Mouse (Mus musculus): ENCODE data around the gene Rab33a. TPM values are rescaled to one million over a fixed set of nuclear protein-coding genes. Genes with fewer than 3 reads are reported as not detected.

Gene Rab33a
- 1.2 and 1.3 TPM in 2 replicates for polyA plus RNA-seq (2015; fragmentation: Nextera tagmentation; extraction: Ambion mirVana)

DNA sequence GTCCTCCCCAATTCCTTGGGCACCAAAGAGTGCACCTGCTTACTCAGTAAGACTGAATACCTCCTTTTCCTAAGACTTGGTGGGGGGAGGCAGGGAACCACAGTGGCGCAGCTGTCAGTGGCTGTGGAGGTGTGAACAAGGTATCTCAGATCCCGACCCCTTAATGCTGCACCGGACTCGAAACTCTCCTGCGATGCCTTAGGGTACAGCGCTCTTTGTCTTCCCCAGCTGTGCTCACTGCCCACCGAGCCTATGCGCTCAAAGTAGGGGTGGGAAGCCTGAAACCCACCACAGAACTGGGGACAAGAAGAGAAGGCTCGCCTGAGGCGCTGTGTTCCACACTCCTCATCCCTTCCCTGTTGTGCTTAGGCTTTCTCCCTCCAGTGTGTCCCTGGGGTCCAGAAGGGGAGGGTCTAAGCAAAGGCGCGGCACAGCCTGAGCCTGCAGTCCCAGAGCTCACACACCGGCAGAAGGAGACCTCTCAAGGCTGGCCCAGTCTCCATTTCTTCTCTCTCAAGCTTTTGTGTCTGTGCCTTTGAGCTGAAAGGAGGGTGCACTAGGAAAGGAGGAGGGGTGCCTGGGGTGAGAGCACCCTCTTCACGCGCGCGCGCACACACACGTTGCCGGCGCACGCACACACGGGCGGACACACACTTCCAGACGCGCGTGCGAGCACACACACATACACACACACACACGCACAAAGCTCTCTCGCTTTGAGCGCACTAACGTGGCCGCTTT, at the start of gene Rab33a:
Gene Rab33a (plus strand): TSS at position 478 of the 741 bp plus-strand sequence.
- H3K9ac ChIP-seq (replicated peaks; ENCODE audit: low read depth), result no peak within 1 kb of the TSS
- H3K4me3 ChIP-seq (ENCODE audit: low read depth, low read length), result peak within 1 kb of the TSS; percentile 29
- H3K4me2 ChIP-seq (replicated peaks; ENCODE audit: low read depth, low read length), result peak within 1 kb of the TSS; percentile 63
- no peaks in the 10 kb centered on the region for H3K4me1 ChIP-seq (ENCODE audit: insufficient read depth, low read depth, low read length)
- H3K27ac ChIP-seq (ENCODE audit: low read length), result no peak within 1 kb of the TSS
- no peak for ATAC-seq
- no peaks in the 10 kb centered on the region for H3K9me3 ChIP-seq (ENCODE audit: low read length)
- DNase-seq (ENCODE audit: low spot score), result no peak
- 14% methylated on average over 32 of the region's 33 CpGs for WGBS
- no peaks in the 10 kb centered on the region for H3K36me3 ChIP-seq (ENCODE audit: insufficient read depth, low read length)
- TF ChIP-seq EP300 (IDR thresholded peaks at IDR 0.05) (no peak), CTCF (IDR thresholded peaks at IDR 0.05) (no peak)
- H3K27me3 ChIP-seq (replicated peaks; ENCODE audit: insufficient read depth, low read length), result no peaks in the 10 kb centered on the region

DNA sequence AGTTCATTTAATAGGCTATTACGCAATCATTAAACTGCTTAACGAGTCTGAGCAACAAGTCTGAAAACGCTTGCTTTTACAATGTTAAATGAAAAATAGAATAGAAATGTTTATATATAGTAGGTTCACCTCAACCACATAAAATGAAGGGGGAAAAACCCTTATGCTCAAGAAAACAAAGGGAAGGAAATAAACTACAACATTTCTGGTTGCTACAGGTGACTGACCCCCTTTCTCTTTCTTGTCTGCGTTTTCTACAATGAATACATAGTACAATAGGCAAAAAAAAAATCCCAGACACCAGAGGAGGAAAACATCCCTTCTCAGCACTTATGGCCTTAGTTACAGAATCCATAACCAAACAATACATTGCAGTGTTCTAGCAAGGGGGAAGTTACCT, 38.0 kb upstream of the Rab33a start:
- H3K27ac ChIP-seq (ENCODE audit: low read length), result no peak overlapping the region
- no peak overlapping the region for H3K4me3 ChIP-seq (ENCODE audit: low read depth, low read length)
- no peaks in the 10 kb centered on the region for H3K4me1 ChIP-seq (ENCODE audit: insufficient read depth, low read depth, low read length)
- no peaks in the 10 kb centered on the region for H3K36me3 ChIP-seq (ENCODE audit: insufficient read depth, low read length)
- no peaks in the 10 kb centered on the region for H3K27me3 ChIP-seq (replicated peaks; ENCODE audit: insufficient read depth, low read length)
- DNase-seq (ENCODE audit: low spot score) (no peak), ATAC-seq (no peak)
- TF ChIP-seq CTCF (IDR thresholded peaks at IDR 0.05) (no peak), EP300 (IDR thresholded peaks at IDR 0.05) (no peak)
- no peak overlapping the region for H3K9ac ChIP-seq (replicated peaks; ENCODE audit: low read depth)
- WGBS, result 52% methylated on average over 4 of the region's 4 CpGs
- H3K9me3 ChIP-seq (ENCODE audit: low read length), result no peaks in the 10 kb centered on the region
- H3K4me2 ChIP-seq (replicated peaks; ENCODE audit: low read depth, low read length), result no peak overlapping the region

DNA sequence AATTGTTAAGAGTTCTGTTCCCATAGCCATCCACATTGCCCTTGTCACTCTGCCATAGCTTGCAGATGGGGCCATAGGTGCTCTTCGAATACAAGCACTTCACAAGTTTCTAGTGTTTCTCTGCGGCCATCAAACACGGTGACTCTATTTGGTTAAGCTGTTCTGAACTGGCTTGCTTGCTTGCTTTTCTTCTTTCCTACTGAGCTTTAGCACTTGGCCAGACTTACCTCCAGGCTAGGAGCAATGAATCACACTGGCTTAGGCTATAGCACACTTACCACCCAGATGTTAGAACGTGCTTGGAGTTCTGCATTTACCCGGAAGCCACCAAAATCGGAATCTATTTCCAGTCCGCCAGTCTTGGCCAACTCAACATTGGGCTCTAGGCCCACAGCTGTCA, 37.4 kb upstream of the Rab33a start:
- no peak overlapping the region for H3K4me3 ChIP-seq (ENCODE audit: low read depth, low read length)
- 64% methylated on average over 7 of the region's 7 CpGs for WGBS
- peak; percentile 54 for DNase-seq (ENCODE audit: low spot score)

DNA sequence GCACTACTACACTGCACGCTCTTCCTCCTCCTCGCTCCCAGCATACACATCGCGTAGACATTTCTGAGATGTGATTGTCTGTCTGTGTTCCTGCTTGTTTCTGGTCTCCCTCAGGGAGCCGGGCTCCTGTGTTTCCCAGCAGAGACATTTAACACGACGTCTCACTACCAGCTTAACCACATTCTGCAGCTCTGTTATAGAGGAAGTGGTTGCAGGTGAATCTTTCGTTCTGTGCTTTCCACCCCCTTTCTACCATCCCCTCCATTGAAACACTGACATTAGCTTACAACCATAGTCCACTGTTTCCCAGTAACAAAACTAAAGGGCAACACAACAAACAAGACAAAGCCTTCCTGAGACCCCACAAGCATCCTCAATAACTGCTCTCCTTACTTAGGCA, 25.3 kb upstream of the Rab33a start:
- H3K4me1 ChIP-seq (ENCODE audit: insufficient read depth, low read depth, low read length), result no peaks in the 10 kb centered on the region
- no peak for DNase-seq (ENCODE audit: low spot score)
- 93% methylated on average over 8 of the region's 8 CpGs for WGBS
- no peaks in the 10 kb centered on the region for H3K27me3 ChIP-seq (replicated peaks; ENCODE audit: insufficient read depth, low read length)
- H3K4me2 ChIP-seq (replicated peaks; ENCODE audit: low read depth, low read length), result no peak overlapping the region
- no peak for ATAC-seq
- H3K9ac ChIP-seq (replicated peaks; ENCODE audit: low read depth), result no peak overlapping the region
- no peaks in the 10 kb centered on the region for H3K9me3 ChIP-seq (ENCODE audit: low read length)
- no peaks in the 10 kb centered on the region for H3K36me3 ChIP-seq (ENCODE audit: insufficient read depth, low read length)
- no peak overlapping the region for H3K4me3 ChIP-seq (ENCODE audit: low read depth, low read length)
- no peak for TF ChIP-seq EP300 (IDR thresholded peaks at IDR 0.05)
- TF ChIP-seq CTCF (IDR thresholded peaks at IDR 0.05), result no peak
- no peak overlapping the region for H3K27ac ChIP-seq (ENCODE audit: low read length)

More for the DNA sequence above, 37.4 kb upstream of the Rab33a start:
- no peaks in the 10 kb centered on the region for H3K27me3 ChIP-seq (replicated peaks; ENCODE audit: insufficient read depth, low read length)
- no peaks in the 10 kb centered on the region for H3K4me1 ChIP-seq (ENCODE audit: insufficient read depth, low read depth, low read length)
- ATAC-seq, result peak; percentile 61
- TF ChIP-seq EP300 (IDR thresholded peaks at IDR 0.05) (peak; percentile 15; the same call in 1 of the 2 replicates), CTCF (IDR thresholded peaks at IDR 0.05) (no peak)
- H3K36me3 ChIP-seq (ENCODE audit: insufficient read depth, low read length), result no peaks in the 10 kb centered on the region
- H3K9me3 ChIP-seq (ENCODE audit: low read length), result no peaks in the 10 kb centered on the region
- H3K9ac ChIP-seq (replicated peaks; ENCODE audit: low read depth), result no peak overlapping the region
- no peak overlapping the region for H3K4me2 ChIP-seq (replicated peaks; ENCODE audit: low read depth, low read length)
- H3K27ac ChIP-seq (ENCODE audit: low read length), result no peak overlapping the region

DNA sequence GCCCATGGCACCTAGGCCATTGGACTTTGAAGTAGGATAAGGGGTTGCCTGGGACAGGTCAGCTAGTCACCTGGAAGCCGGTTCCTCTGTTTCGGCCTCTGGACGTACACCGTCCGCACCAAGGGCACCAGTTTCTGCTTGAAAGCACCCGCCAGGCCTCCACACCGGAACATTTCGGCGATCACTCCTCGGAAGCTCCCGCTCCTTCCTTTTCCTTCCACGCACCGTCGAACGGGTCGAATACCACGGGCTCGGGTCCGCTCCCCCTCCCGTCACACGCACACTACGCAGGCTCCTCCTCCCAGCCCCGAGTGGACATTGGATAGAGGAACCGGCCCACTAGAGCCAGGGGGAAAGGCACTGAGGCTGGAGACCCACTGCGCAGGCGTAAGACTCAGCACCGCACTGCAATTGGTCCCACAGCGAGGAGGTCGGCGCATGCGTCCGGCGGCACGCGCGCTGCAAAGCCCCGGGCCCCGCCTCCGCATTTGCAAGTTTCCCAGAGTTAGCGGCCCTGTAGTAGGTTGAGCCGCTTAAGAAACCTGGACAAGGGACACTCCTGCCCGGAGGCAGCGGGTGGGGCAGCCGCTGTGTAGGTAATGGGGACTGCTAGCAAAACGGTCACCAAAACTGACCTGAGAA, 5.8 kb upstream of the Rab33a start, which contains the start of gene Aifm1:
Gene Aifm1 (minus strand): TSS at position 398 of the 642 bp plus-strand sequence.
- peak; percentile 97 for DNase-seq (ENCODE audit: low spot score)
- 10% methylated on average over 43 of the region's 45 CpGs for WGBS
- Histone ChIP-seq H3K4me2 (replicated peaks; ENCODE audit: low read depth, low read length) (peak within 1 kb of the TSS; percentile 51), H3K9ac (replicated peaks; ENCODE audit: low read depth) (peak within 1 kb of the TSS; percentile 27; the same call in 1 of the 2 replicates), H3K27ac (ENCODE audit: low read length) (peak within 1 kb of the TSS; percentile 47; the same call in 1 of the 2 replicates), H3K36me3 (ENCODE audit: insufficient read depth, low read length) (no peaks in the 10 kb centered on the region), H3K4me1 (ENCODE audit: insufficient read depth, low read depth, low read length) (no peaks in the 10 kb centered on the region), H3K27me3 (replicated peaks; ENCODE audit: insufficient read depth, low read length) (no peaks in the 10 kb centered on the region), H3K4me3 (ENCODE audit: low read depth, low read length) (peak within 1 kb of the TSS; percentile 40), H3K9me3 (ENCODE audit: low read length) (no peaks in the 10 kb centered on the region)
- TF ChIP-seq CTCF (IDR thresholded peaks at IDR 0.05) (no peak), EP300 (IDR thresholded peaks at IDR 0.05) (no peak)
- ATAC-seq, result peak; percentile 99

DNA sequence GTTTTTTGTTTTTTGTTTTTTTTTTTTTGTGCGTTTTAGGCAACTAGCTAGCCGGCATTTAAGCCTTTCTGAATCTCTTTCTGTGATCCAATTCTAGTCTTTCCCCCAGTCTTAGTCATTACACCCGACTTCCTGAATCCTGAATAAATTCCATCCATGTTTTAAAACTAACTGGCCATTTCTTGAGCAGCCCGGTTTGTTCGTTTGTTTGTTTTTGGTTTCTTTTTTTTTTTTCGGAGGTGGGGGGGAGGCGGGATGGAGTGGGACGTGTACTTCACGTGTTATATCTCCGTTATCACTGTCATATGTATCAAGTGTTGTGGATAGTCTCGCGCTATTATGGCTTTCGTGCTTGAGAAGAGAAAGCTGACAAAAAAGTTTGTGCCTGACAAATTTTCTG, 5.3 kb upstream of the Rab33a start:
- Histone ChIP-seq H3K9ac (replicated peaks; ENCODE audit: low read depth) (no peak overlapping the region), H3K4me3 (ENCODE audit: low read depth, low read length) (peak overlapping the region; percentile 40), H3K4me1 (ENCODE audit: insufficient read depth, low read depth, low read length) (no peaks in the 10 kb centered on the region), H3K4me2 (replicated peaks; ENCODE audit: low read depth, low read length) (peak overlapping the region; percentile 51), H3K9me3 (ENCODE audit: low read length) (no peaks in the 10 kb centered on the region), H3K27me3 (replicated peaks; ENCODE audit: insufficient read depth, low read length) (no peaks in the 10 kb centered on the region), H3K36me3 (ENCODE audit: insufficient read depth, low read length) (no peaks in the 10 kb centered on the region), H3K27ac (ENCODE audit: low read length) (peak overlapping the region; percentile 47; the same call in 1 of the 2 replicates)
- no peak for TF ChIP-seq CTCF (IDR thresholded peaks at IDR 0.05)
- TF ChIP-seq EP300 (IDR thresholded peaks at IDR 0.05), result no peak
- WGBS, result 13% methylated on average over 13 of the region's 13 CpGs
- ATAC-seq (no peak), DNase-seq (ENCODE audit: low spot score) (peak; percentile 58)
